In the genomic region with DNA sequence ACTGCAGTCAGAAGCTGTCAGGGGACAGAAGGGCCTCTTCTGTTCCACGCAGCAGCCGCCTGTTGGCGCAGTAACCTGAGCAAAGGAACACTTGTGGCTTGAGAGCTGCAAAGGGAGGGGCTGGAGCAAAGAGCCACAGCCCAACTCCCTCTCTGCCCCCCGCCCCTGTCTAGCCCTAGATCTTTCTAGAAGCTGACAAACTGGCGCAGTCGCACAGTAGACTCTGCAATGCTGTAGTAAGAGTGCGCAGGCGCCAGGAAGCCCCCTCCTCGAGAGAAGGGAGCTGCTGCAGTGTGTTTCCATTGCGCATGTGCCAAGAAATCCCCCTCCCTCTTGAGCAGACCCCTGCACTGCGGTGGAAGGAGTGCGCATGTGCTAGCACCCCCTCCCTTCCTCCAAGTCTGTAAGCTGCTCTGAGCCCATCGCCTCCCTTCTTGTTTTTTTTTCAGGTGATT, we compare ENCODE assay signal across 8 mouse cellular contexts.
DNase-seq lines count a peak whose midpoint lies in the region; ATAC-seq and TF ChIP-seq lines count a peak whose summit lies in the region.

No protein-coding gene starts in this region.

- WGBS in heart, embryonic 12.5 days, result 11% methylated on average over 13 of the region's 13 CpGs
- WGBS in hindbrain, postnatal 0 days, result 22% methylated on average over 13 of the region's 13 CpGs
- WGBS in midbrain, postnatal 0 days, result 20% methylated on average over 13 of the region's 13 CpGs

- peak overlapping the region; percentile 58 for H3K4me2 ChIP-seq in heart, embryonic 12.5 days
- H3K4me2 ChIP-seq in hindbrain, postnatal 0 days (ENCODE audit: low read depth, low read length), result peak overlapping the region; percentile 33
- H3K4me2 ChIP-seq in midbrain, postnatal 0 days (ENCODE audit: low read depth, low read length, poor library complexity, severe bottlenecking), result peak overlapping the region; percentile 9

- no peak for DNase-seq in heart, adult 8-10 months (ENCODE audit: low spot score)
- DNase-seq in ES-CJ7 (ENCODE audit: low read depth, low spot score), result peak; percentile 87
- peak; percentile 87 for DNase-seq in embryo, embryonic 11 days
- peak; percentile 94 for DNase-seq in hindbrain, postnatal 0 days (ENCODE audit: low spot score)
- DNase-seq in midbrain, postnatal 0 days (ENCODE audit: low spot score), result peak; percentile 96
- DNase-seq in kidney, adult 11 months, result no peak

- H3K27ac ChIP-seq in heart, embryonic 12.5 days (ENCODE audit: poor library complexity, severe bottlenecking), result peak overlapping the region; percentile 18; the same call in 1 of the 2 replicates
- peak overlapping the region; percentile 36; the same call in 1 of the 2 replicates for H3K27ac ChIP-seq in hindbrain, postnatal 0 days
- H3K27ac ChIP-seq in midbrain, postnatal 0 days (ENCODE audit: low read depth, low read length), result no peak overlapping the region

- H3K4me3 ChIP-seq in heart, embryonic 12.5 days, result peak overlapping the region; percentile 21
- peak overlapping the region; percentile 8; the same call in 1 of the 2 replicates for H3K4me3 ChIP-seq in hindbrain, postnatal 0 days (ENCODE audit: low read length)
- H3K4me3 ChIP-seq in midbrain, postnatal 0 days (ENCODE audit: low read depth, low read length), result no peak overlapping the region

- peaks cover 2% of the 10 kb centered on the region; the same call in 1 of the 2 replicates for H3K9me3 ChIP-seq in heart, embryonic 12.5 days (replicated peaks)
- no peaks in the 10 kb centered on the region for H3K9me3 ChIP-seq in hindbrain, postnatal 0 days (ENCODE audit: low read length)
- H3K9me3 ChIP-seq in midbrain, postnatal 0 days (ENCODE audit: low read length), result no peaks in the 10 kb centered on the region; the same call in 1 of the 2 replicates

- TF ChIP-seq CTCF in hindbrain, postnatal 0 days (IDR thresholded peaks at IDR 0.05; ENCODE audit: low read depth), result peak; percentile 50
- peak; percentile 63 for TF ChIP-seq CTCF in midbrain, postnatal 0 days (IDR thresholded peaks at IDR 0.05)

- peak overlapping the region; percentile 8; the same call in 1 of the 2 replicates for H3K9ac ChIP-seq in heart, embryonic 12.5 days
- no peak overlapping the region for H3K9ac ChIP-seq in hindbrain, postnatal 0 days (replicated peaks; ENCODE audit: low read length)
- H3K9ac ChIP-seq in midbrain, postnatal 0 days (replicated peaks; ENCODE audit: low read length, poor library complexity, severe bottlenecking), result no peak overlapping the region

- H3K4me1 ChIP-seq in heart, embryonic 12.5 days (replicated peaks), result no peaks in the 10 kb centered on the region; the same call in 1 of the 2 replicates
- H3K4me1 ChIP-seq in hindbrain, postnatal 0 days (ENCODE audit: insufficient read depth, low read length), result no peaks in the 10 kb centered on the region
- no peaks in the 10 kb centered on the region for H3K4me1 ChIP-seq in midbrain, postnatal 0 days (ENCODE audit: insufficient read depth, low read length)

- no peaks in the 10 kb centered on the region for H3K27me3 ChIP-seq in heart, embryonic 12.5 days (replicated peaks)
- no peaks in the 10 kb centered on the region for H3K27me3 ChIP-seq in hindbrain, postnatal 0 days (ENCODE audit: insufficient read depth, low read length)
- H3K27me3 ChIP-seq in midbrain, postnatal 0 days (ENCODE audit: insufficient read depth, low read length), result no peaks in the 10 kb centered on the region

- no peaks in the 10 kb centered on the region for H3K36me3 ChIP-seq in heart, embryonic 12.5 days
- no peaks in the 10 kb centered on the region for H3K36me3 ChIP-seq in hindbrain, postnatal 0 days (ENCODE audit: insufficient read depth, low read length)
- no peaks in the 10 kb centered on the region for H3K36me3 ChIP-seq in midbrain, postnatal 0 days (ENCODE audit: insufficient read depth, low read length)

- ATAC-seq in heart, embryonic 12.5 days (ENCODE audit: insufficient number of reproducible peaks, low FRiP score), result peak; percentile 89
- ATAC-seq in hindbrain, postnatal 0 days, result peak; percentile 97
- peak; percentile 96 for ATAC-seq in midbrain, postnatal 0 days (ENCODE audit: low FRiP score)
- ATAC-seq in megakaryocyte progenitor cell, adult 5-6 weeks (replicated peaks; ENCODE audit: poor library complexity), result no peak

Comparison
In these comparisons a context has a peak if more than half of its experiments do, and no peak if none do; other contexts are left out.
1. DNase-seq: peak in ES-CJ7 (single experiment), embryo, embryonic 11 days (single experiment), hindbrain, postnatal 0 days (single experiment) and midbrain, postnatal 0 days (single experiment); none in heart, adult 8-10 months (single experiment) and kidney, adult 11 months (single experiment).
2. Peak in every context shown above with its lines, with median percentiles within 50 percentile points of each other: H3K4me2 ChIP-seq.